Mouse (Mus musculus) liver, embryonic 14.5 days (tissue): ENCODE data around the gene Gsdma.

Experiments used
- CTCF ChIP-seq: IDR thresholded peaks from 2 replicates; pipeline ENCODE4 v1.5.1; 2016; ENCODE audit warnings: antibody characterized with exemption, low read depth, control low read depth
- EP300 ChIP-seq: IDR thresholded peaks from 2 replicates; pipeline ENCODE4 v1.6.1; 2016; ENCODE audit warnings: antibody characterized with exemption, low read depth

- TF ChIP-seq CTCF: no peak
- TF ChIP-seq EP300: no peak
Measured at GRCm38 (mm10) chr11:98640091-98640490, 24.1 kb upstream of the Gsdma start.
